Mouse (Mus musculus): ENCODE data around the gene Rnase1. TPM values are rescaled to one million over a fixed set of nuclear protein-coding genes. Genes with fewer than 3 reads are reported as not detected.

Rnase1 gene
- total RNA-seq, 2 experiments from 2014 or later = 1.3 to 2.1 TPM

Other genes with a start within 250 kb of the Rnase1 start
- 1 to 10 TPM; 3.6 to 5.2 TPM for gene Klhl33, start 249.3 kb downstream of the Rnase1 start, total RNA-seq (2021)
- gene Osgep, start 221.9 kb downstream of the Rnase1 start, total RNA-seq (2021) = 10 to 100 TPM; 37.3 to 44.1 TPM
- gene Apex1, start 221.8 kb downstream of the Rnase1 start, total RNA-seq (2021) = 10 to 100 TPM; 67.9 to 72.3 TPM
- 100 to 1,000 TPM in 1 of 2 experiments, 10 to 100 TPM in 1; 89.8 to 103 TPM for gene Pip4p1, start 215.9 kb downstream of the Rnase1 start, total RNA-seq (2021)
- 10 to 100 TPM; 12.8 to 13.2 TPM for gene Pnp, start 215.7 kb downstream of the Rnase1 start, total RNA-seq (2021)
- gene Gm49342, start 202.3 kb downstream of the Rnase1 start, total RNA-seq (2021) = 10 to 100 TPM; 14.2 to 17.0 TPM
- gene Pnp2, start 190.8 kb downstream of the Rnase1 start, total RNA-seq (2021) = under 1 TPM; 0.81 to 0.95 TPM
- gene Rnase10, start 139.0 kb downstream of the Rnase1 start, total RNA-seq (2021) = not detected
- not detected for gene Rnase9, start 104.9 kb downstream of the Rnase1 start, total RNA-seq (2021)
- gene Rnase11, start 96.6 kb downstream of the Rnase1 start, total RNA-seq (2021) = not detected
- gene Rnase12, start 89.1 kb downstream of the Rnase1 start, total RNA-seq (2021) = not detected
- gene Olfr750, start 72.3 kb downstream of the Rnase1 start, total RNA-seq (2021) = not detected
- gene Rnase4, start 55.7 kb downstream of the Rnase1 start, total RNA-seq (2021) = 10 to 100 TPM; 15.8 to 18.7 TPM
- 1 to 10 TPM; 3.4 to 5.6 TPM for gene Ang, start 55.6 kb downstream of the Rnase1 start, total RNA-seq (2021)
- gene Eddm3b, start 32.4 kb downstream of the Rnase1 start, total RNA-seq (2021) = not detected
- gene Rnase6, start 22.9 kb downstream of the Rnase1 start, total RNA-seq (2021) = under 1 TPM in 1 of 2 experiments, not detected in 1; 0.65 TPM
- not detected for gene Rnase2b, start 15.5 kb upstream of the Rnase1 start, total RNA-seq (2021)
- not detected for gene Ang2, start 52.4 kb upstream of the Rnase1 start, total RNA-seq (2021)
- under 1 TPM in 1 of 2 experiments, not detected in 1; 0.37 TPM for gene Ear14, start 56.6 kb upstream of the Rnase1 start, total RNA-seq (2021)
- gene Rnase2a, start 109.3 kb upstream of the Rnase1 start, total RNA-seq (2021) = not detected
- gene Gm7247, start 215.0 kb upstream of the Rnase1 start, total RNA-seq (2021) = not detected